Comparison of ENCODE assay signal across 8 mouse cellular contexts in the genomic region with DNA sequence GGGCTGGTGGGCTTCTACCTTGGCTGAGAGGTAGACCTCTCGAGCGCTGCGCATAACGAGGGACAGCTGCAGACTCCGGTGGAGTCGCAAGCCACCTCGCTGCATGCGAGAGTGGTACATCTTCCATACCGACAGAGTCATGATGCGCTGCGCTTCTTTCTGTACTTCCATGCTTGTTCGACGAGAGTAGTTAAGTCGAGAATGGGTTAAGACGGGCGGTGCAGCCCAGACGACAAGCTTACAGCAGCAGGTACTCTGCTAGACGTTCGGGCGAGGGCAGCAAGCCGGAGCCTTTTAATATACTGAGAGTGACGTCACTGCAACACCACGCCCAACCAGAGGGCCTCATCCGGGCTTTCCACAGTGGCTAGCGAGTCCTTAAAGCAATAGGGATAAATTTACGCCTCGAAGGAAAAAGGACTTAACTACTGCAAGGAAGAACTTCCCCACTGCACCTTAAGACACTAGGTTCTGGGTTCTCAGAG. TPM values are rescaled to one million over a fixed set of nuclear protein-coding genes. Genes with fewer than 3 reads are reported as not detected.
A peak's percentile ranks its signal among the peaks of the same experiment; 100 is the strongest.
DNase-seq lines count a peak whose midpoint lies in the region; ATAC-seq and TF ChIP-seq lines count a peak whose summit lies in the region.

A gene (minus strand): TSS at position 272 of the 485 bp plus-strand sequence.

- peak within 1 kb of the TSS; percentile 67 for H3K4me2 ChIP-seq in hindbrain, postnatal 0 days (ENCODE audit: low read depth, low read length)

- under 1% methylated on average over 27 of the region's 27 CpGs for WGBS in hindbrain, postnatal 0 days
- under 1% methylated on average over 27 of the region's 27 CpGs for WGBS in macrophage (ENCODE audit: missing documents)

- TF ChIP-seq CTCF in gastrocnemius, adult 2 months (IDR thresholded peaks at IDR 0.05) = no peak; the same call in 1 of the 2 replicates
- no peak for TF ChIP-seq CTCF in hindbrain, postnatal 0 days (IDR thresholded peaks at IDR 0.05; ENCODE audit: low read depth)
- no peak; the same call in 1 of the 2 replicates for TF ChIP-seq CTCF in left cerebral cortex, adult 2 months (IDR thresholded peaks at IDR 0.05)

- no peaks in the 10 kb centered on the region for H3K27me3 ChIP-seq in hindbrain, postnatal 0 days (ENCODE audit: insufficient read depth, low read length)

- H3K36me3 ChIP-seq in hindbrain, postnatal 0 days (ENCODE audit: insufficient read depth, low read length) = no peaks in the 10 kb centered on the region
- H3K36me3 ChIP-seq in macrophage (ENCODE audit: inconsistent target) = no peaks in the 10 kb centered on the region

- peaks cover 16% of the 10 kb centered on the region; the same call in 1 of the 2 replicates for H3K79me2 ChIP-seq in macrophage (ENCODE audit: inconsistent target)

- no peaks in the 10 kb centered on the region for H3K9me3 ChIP-seq in hindbrain, postnatal 0 days (ENCODE audit: low read length)

- peaks cover 10% of the 10 kb centered on the region for H3K4me1 ChIP-seq in hindbrain, postnatal 0 days (ENCODE audit: insufficient read depth, low read length)

- peak; percentile 95 for DNase-seq in gastrocnemius, adult 2 months
- DNase-seq in hindbrain, postnatal 0 days (ENCODE audit: low spot score) = peak; percentile 96
- peak; percentile 86 to 92 for DNase-seq in left cerebral cortex, adult 2 months (ENCODE audit: extremely low spot score in 1 of 2, low spot score in 2 of 2)
- peak; percentile 92 for DNase-seq in retina, postnatal 7 days (ENCODE audit: low read depth, low spot score)
- peak; percentile 93 to 95 for DNase-seq in urinary bladder, adult 18-20 months (ENCODE audit: low spot score in 2 of 2)

- peak within 1 kb of the TSS; percentile 98 for H3K27ac ChIP-seq in gastrocnemius, adult 2 months
- peak within 1 kb of the TSS; percentile 85 for H3K27ac ChIP-seq in hindbrain, postnatal 0 days
- H3K27ac ChIP-seq in left cerebral cortex, adult 2 months = peak within 1 kb of the TSS; percentile 73
- peak within 1 kb of the TSS; percentile 89 for H3K27ac ChIP-seq in macrophage

- H3K4me3 ChIP-seq in gastrocnemius, adult 2 months = peak within 1 kb of the TSS; percentile 85
- peak within 1 kb of the TSS; percentile 67 for H3K4me3 ChIP-seq in hindbrain, postnatal 0 days (ENCODE audit: low read length)
- H3K4me3 ChIP-seq in left cerebral cortex, adult 2 months = peak within 1 kb of the TSS; percentile 81
- peak within 1 kb of the TSS; percentile 56 for H3K4me3 ChIP-seq in macrophage (ENCODE audit: inconsistent target)

- peak within 1 kb of the TSS; percentile 67 for H3K9ac ChIP-seq in hindbrain, postnatal 0 days (replicated peaks; ENCODE audit: low read length)

- intact Hi-C loops in gastrocnemius, adult 2 months (cut with DNase I) = loop anchor here (10.0 kb wide), 1 partner anchor 312 kb away; a partner anchor contains a TSS
- intact Hi-C loops in left cerebral cortex, adult 2 months (cut with DNase I) = loop anchor here (1.0 to 2.0 kb wide), 2 partner anchors 24 to 25 kb away; a partner anchor contains a TSS

- ATAC-seq in activated CD4-positive, CD25-positive, alpha-beta regulatory T cell, adult 4 months = peak; percentile 41
- peak; percentile 36 for ATAC-seq in common myeloid progenitor, adult 5-6 weeks (replicated peaks; ENCODE audit: low read depth, poor library complexity, severe bottlenecking)
- peak; percentile 78 for ATAC-seq in hindbrain, postnatal 0 days

RNA-seq across cellular contexts. Expression of the gene that starts here (rescaled TPM):
- polyA plus RNA-seq in activated CD4-positive, CD25-positive, alpha-beta regulatory T cell, adult 4 months (2017; shearing (Covaris generic)) = 10 to 100 TPM; 54.7 to 56.1 TPM
- total RNA-seq in common myeloid progenitor, adult 5-6 weeks (2017) = 73.6 and 80.7 TPM in 2 replicates
- 1 to 10 TPM; 5.9 to 6.5 TPM for total RNA-seq in gastrocnemius, adult 2 months (2021)
- total RNA-seq in hindbrain, postnatal 0 days (2014; rRNA removed) = 12.5 and 13.3 TPM in 2 replicates
- polyA plus RNA-seq in hindbrain, postnatal 0 days (2015; fragmentation: Nextera tagmentation; extraction: Ambion mirVana) = 20.9 TPM in 2 replicates
- 10 to 100 TPM; 17.5 to 17.9 TPM for total RNA-seq in left cerebral cortex, adult 2 months (2021)
- 100 to 1,000 TPM in 11 of 26 experiments, 10 to 100 TPM in 14, 1 to 10 TPM in 1; 8.1 to 794 (median 83.2) TPM for total RNA-seq in macrophage (2018; cell fraction: chromatin; rRNA removed)
- 1,000 to 10,000 TPM in 1 of 26 experiments, 100 to 1,000 TPM in 16, 10 to 100 TPM in 9; 12.7 to 1,041 (median 226) TPM for total RNA-seq in macrophage (2018; cell fraction: cytosol; rRNA removed)
- 1,000 to 10,000 TPM in 1 of 26 experiments, 100 to 1,000 TPM in 15, 10 to 100 TPM in 10; 18.1 to 1,358 (median 213) TPM for total RNA-seq in macrophage (2018; cell fraction: nucleus; rRNA removed)
- polyA plus RNA-seq in macrophage (2018) = 13.1 to 24.0 TPM (median 23.6 TPM) in 3 replicates

Comparison
In these comparisons a context has a peak if more than half of its experiments do, and no peak if none do; other contexts are left out.
1. Peak in every context shown above with its lines: DNase-seq, ATAC-seq, H3K4me3 ChIP-seq and H3K27ac ChIP-seq.